Comparison of ENCODE assay signal across 19 mouse cellular contexts in genomic region chr2:38502747-38503146, GRCm38 (mm10).
"Had no signal": no experiment of that assay in that cellular context is flagged by ENCODE, and none has a peak within 500 bp of the region (broad histone marks: within the 10 kb centered on the region; RNA-seq: fewer than 3 reads in every experiment).

No protein-coding gene starts in this region.

- H3K4me1 ChIP-seq: midbrain, embryonic 12.5 days had no signal

- H3K4me3 ChIP-seq: limb, embryonic 15.5 days; midbrain, embryonic 10.5 days; midbrain, embryonic 12.5 days; myocyte; neural tube, embryonic 13.5 days; neural tube, embryonic 15.5 days had no signal

- H3K9ac ChIP-seq: limb, embryonic 15.5 days; liver, embryonic 14.5 days; midbrain, embryonic 12.5 days; neural tube, embryonic 13.5 days; neural tube, embryonic 15.5 days had no signal

- H3K9me3 ChIP-seq: limb, embryonic 15.5 days; midbrain, embryonic 10.5 days; midbrain, embryonic 12.5 days; neural tube, embryonic 13.5 days; neural tube, embryonic 15.5 days had no signal

- H3K4me2 ChIP-seq: limb, embryonic 15.5 days; midbrain, embryonic 12.5 days; neural tube, embryonic 13.5 days; neural tube, embryonic 15.5 days had no signal

- ATAC-seq: midbrain, embryonic 16.5 days had no signal

- H3K36me3 ChIP-seq: limb, embryonic 15.5 days; midbrain, embryonic 10.5 days; midbrain, embryonic 12.5 days; neural tube, embryonic 13.5 days; neural tube, embryonic 15.5 days had no signal

- DNase-seq: lung, postnatal 10 days; lung, postnatal 4 days; midbrain, embryonic 14.5 days; retina, postnatal 1 day; right cerebral cortex, adult 18-20 months; right cerebral cortex, postnatal 25 days; right cerebral cortex, postnatal 4 days; spleen, adult 18-20 months; thymus, adult 18-20 months; thymus, postnatal 14 days; thymus, postnatal 36 days had no signal

- H3K27me3 ChIP-seq: limb, embryonic 15.5 days; neural tube, embryonic 13.5 days; neural tube, embryonic 15.5 days had no signal

- H3K27ac ChIP-seq: limb, embryonic 15.5 days; liver, embryonic 14.5 days; midbrain, embryonic 10.5 days; midbrain, embryonic 12.5 days; neural tube, embryonic 13.5 days; neural tube, embryonic 15.5 days had no signal
